Comparison of ENCODE assay signal across 7 mouse cellular contexts in the genomic region with DNA sequence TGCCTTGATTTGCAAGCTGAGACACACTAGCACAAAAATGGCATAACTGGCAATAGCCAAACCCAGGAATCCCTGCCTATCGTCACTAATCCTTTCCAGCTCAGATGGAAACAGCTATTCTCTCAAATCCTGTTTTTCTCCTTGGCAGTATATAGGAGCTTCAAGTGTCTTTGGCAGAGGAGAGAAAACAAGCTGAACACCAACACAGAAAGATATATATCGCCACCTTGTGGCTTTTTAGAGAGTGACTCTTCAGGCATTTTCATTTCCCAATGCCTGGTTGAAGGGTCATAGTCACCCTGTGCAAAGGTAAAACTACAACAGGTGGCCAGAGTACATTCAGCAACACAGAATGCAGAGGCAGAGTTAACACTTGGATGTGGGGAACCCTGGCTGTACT.
DNase-seq lines count a peak whose midpoint lies in the region; ATAC-seq and TF ChIP-seq lines count a peak whose summit lies in the region.

No protein-coding gene starts in this region.

- H3K4me2 ChIP-seq in hindbrain, embryonic 11.5 days (replicated peaks; ENCODE audit: low read depth, low read length), result no peak overlapping the region
- no peak overlapping the region for H3K4me2 ChIP-seq in hindbrain, embryonic 16.5 days (ENCODE audit: low read length)
- no peak overlapping the region for H3K4me2 ChIP-seq in midbrain, embryonic 14.5 days (ENCODE audit: low read length)
- no peak overlapping the region for H3K4me2 ChIP-seq in midbrain, embryonic 16.5 days (ENCODE audit: low read length)
- H3K4me2 ChIP-seq in stomach, postnatal 0 days (replicated peaks; ENCODE audit: low read depth), result no peak overlapping the region

- TF ChIP-seq EP300 in stomach, postnatal 0 days (optimal IDR thresholded peaks at IDR 0.05), result no peak

- ATAC-seq in hindbrain, embryonic 11.5 days (ENCODE audit: low FRiP score), result no peak
- ATAC-seq in hindbrain, embryonic 16.5 days, result no peak; the same call in 1 of the 2 replicates
- peak; percentile 40; the same call in 1 of the 2 replicates for ATAC-seq in midbrain, embryonic 14.5 days (ENCODE audit: low FRiP score, low TSS enrichment)
- ATAC-seq in midbrain, embryonic 16.5 days, result no peak
- ATAC-seq in stomach, postnatal 0 days (ENCODE audit: low FRiP score, low TSS enrichment), result no peak

- H3K36me3 ChIP-seq in hindbrain, embryonic 11.5 days (ENCODE audit: control insufficient read depth, insufficient read depth, low read length), result no peaks in the 10 kb centered on the region
- H3K36me3 ChIP-seq in hindbrain, embryonic 16.5 days (ENCODE audit: control insufficient read depth, insufficient read depth, low read length), result no peaks in the 10 kb centered on the region
- H3K36me3 ChIP-seq in midbrain, embryonic 14.5 days (ENCODE audit: control insufficient read depth, insufficient read depth, low read length), result no peaks in the 10 kb centered on the region
- no peaks in the 10 kb centered on the region for H3K36me3 ChIP-seq in midbrain, embryonic 16.5 days (ENCODE audit: control insufficient read depth, insufficient read depth, low read length)
- H3K36me3 ChIP-seq in stomach, postnatal 0 days (ENCODE audit: control insufficient read depth, insufficient read depth, low read length), result no peaks in the 10 kb centered on the region

- H3K4me3 ChIP-seq in hindbrain, embryonic 11.5 days (ENCODE audit: low read depth, low read length), result no peak overlapping the region
- no peak overlapping the region for H3K4me3 ChIP-seq in hindbrain, embryonic 16.5 days (ENCODE audit: low read length)
- no peak overlapping the region for H3K4me3 ChIP-seq in midbrain, embryonic 14.5 days (replicated peaks; ENCODE audit: low read depth, low read length)
- no peak overlapping the region for H3K4me3 ChIP-seq in midbrain, embryonic 16.5 days (ENCODE audit: low read depth, low read length)
- no peak overlapping the region for H3K4me3 ChIP-seq in cortical plate, adult 2 months (ENCODE audit: insufficient read depth, low read length)
- no peak overlapping the region for H3K4me3 ChIP-seq in stomach, postnatal 0 days (ENCODE audit: low read depth, low read length)

- TF ChIP-seq CTCF in cortical plate, adult 2 months (IDR thresholded peaks at IDR 0.05; ENCODE audit: extremely low read depth, insufficient read depth, low read length), result peak; percentile 18; the same call in 1 of the 2 replicates
- TF ChIP-seq CTCF in stomach, postnatal 0 days (IDR thresholded peaks at IDR 0.05; ENCODE audit: low read depth), result peak; percentile 71

- H3K4me1 ChIP-seq in hindbrain, embryonic 11.5 days (replicated peaks; ENCODE audit: control insufficient read depth, insufficient read depth, low read length), result no peaks in the 10 kb centered on the region
- H3K4me1 ChIP-seq in hindbrain, embryonic 16.5 days (ENCODE audit: control insufficient read depth, insufficient read depth, low read depth, low read length), result no peaks in the 10 kb centered on the region
- no peaks in the 10 kb centered on the region for H3K4me1 ChIP-seq in midbrain, embryonic 14.5 days (ENCODE audit: control insufficient read depth, insufficient read depth, low read length)
- H3K4me1 ChIP-seq in midbrain, embryonic 16.5 days (ENCODE audit: control insufficient read depth, insufficient read depth, low read length), result no peaks in the 10 kb centered on the region
- H3K4me1 ChIP-seq in cortical plate, adult 2 months (ENCODE audit: control insufficient read depth, insufficient read depth, low read length), result no peaks in the 10 kb centered on the region; the same call in 1 of the 2 replicates
- H3K4me1 ChIP-seq in stomach, postnatal 0 days (replicated peaks; ENCODE audit: control insufficient read depth, insufficient read depth), result no peaks in the 10 kb centered on the region

- no peaks in the 10 kb centered on the region for H3K27me3 ChIP-seq in hindbrain, embryonic 11.5 days (ENCODE audit: control insufficient read depth, insufficient read depth, low read length)
- H3K27me3 ChIP-seq in hindbrain, embryonic 16.5 days (replicated peaks; ENCODE audit: control insufficient read depth, insufficient read depth, low read length), result no peaks in the 10 kb centered on the region
- H3K27me3 ChIP-seq in midbrain, embryonic 14.5 days (ENCODE audit: control insufficient read depth, insufficient read depth, low read length), result no peaks in the 10 kb centered on the region
- no peaks in the 10 kb centered on the region for H3K27me3 ChIP-seq in midbrain, embryonic 16.5 days (ENCODE audit: control insufficient read depth, insufficient read depth, low read depth, low read length)
- no peaks in the 10 kb centered on the region for H3K27me3 ChIP-seq in stomach, postnatal 0 days (ENCODE audit: control insufficient read depth, insufficient read depth, low read length)

- H3K27ac ChIP-seq in hindbrain, embryonic 11.5 days (ENCODE audit: low read depth, low read length), result no peak overlapping the region
- no peak overlapping the region for H3K27ac ChIP-seq in hindbrain, embryonic 16.5 days (ENCODE audit: low read depth, low read length)
- no peak overlapping the region for H3K27ac ChIP-seq in midbrain, embryonic 14.5 days (replicated peaks; ENCODE audit: low read depth, low read length)
- no peak overlapping the region for H3K27ac ChIP-seq in midbrain, embryonic 16.5 days (ENCODE audit: low read length)
- no peak overlapping the region for H3K27ac ChIP-seq in cortical plate, adult 2 months (ENCODE audit: insufficient read depth, low read length)
- H3K27ac ChIP-seq in stomach, postnatal 0 days (replicated peaks), result no peak overlapping the region

- no peak overlapping the region for H3K9ac ChIP-seq in hindbrain, embryonic 11.5 days (ENCODE audit: low read depth, low read length)
- H3K9ac ChIP-seq in hindbrain, embryonic 16.5 days (ENCODE audit: low read depth, low read length), result no peak overlapping the region
- no peak overlapping the region for H3K9ac ChIP-seq in midbrain, embryonic 14.5 days (replicated peaks; ENCODE audit: low read length)
- no peak overlapping the region for H3K9ac ChIP-seq in midbrain, embryonic 16.5 days (ENCODE audit: low read depth, low read length)
- no peak overlapping the region for H3K9ac ChIP-seq in stomach, postnatal 0 days (ENCODE audit: low read length)

- H3K9me3 ChIP-seq in hindbrain, embryonic 11.5 days (ENCODE audit: control insufficient read depth, low read length), result no peaks in the 10 kb centered on the region
- no peaks in the 10 kb centered on the region for H3K9me3 ChIP-seq in hindbrain, embryonic 16.5 days (ENCODE audit: control insufficient read depth, low read length)
- H3K9me3 ChIP-seq in midbrain, embryonic 14.5 days (ENCODE audit: control insufficient read depth, low read length), result no peaks in the 10 kb centered on the region
- H3K9me3 ChIP-seq in midbrain, embryonic 16.5 days (replicated peaks; ENCODE audit: control insufficient read depth, low read length, poor library complexity, severe bottlenecking), result no peaks in the 10 kb centered on the region
- no peaks in the 10 kb centered on the region for H3K9me3 ChIP-seq in stomach, postnatal 0 days (ENCODE audit: control insufficient read depth, low read length)

- peak; percentile 10 for DNase-seq in hindbrain, embryonic 11.5 days (ENCODE audit: low spot score)
- DNase-seq in midbrain, embryonic 14.5 days, result peak; percentile 52
- no peak for DNase-seq in stomach, postnatal 0 days (ENCODE audit: low spot score)
- DNase-seq in testis, postnatal 10 days (ENCODE audit: low spot score), result no peak

- WGBS in hindbrain, embryonic 11.5 days, result 24% methylated on average over 2 of the region's 2 CpGs
- 14% methylated on average over 2 of the region's 2 CpGs for WGBS in hindbrain, embryonic 16.5 days
- WGBS in midbrain, embryonic 14.5 days, result 17% methylated on average over 2 of the region's 2 CpGs
- WGBS in midbrain, embryonic 16.5 days, result 5% methylated on average over 2 of the region's 2 CpGs
- 6% methylated on average over 2 of the region's 2 CpGs for WGBS in stomach, postnatal 0 days

- no peak for TF ChIP-seq POLR2A in cortical plate, adult 2 months (IDR thresholded peaks at IDR 0.05; ENCODE audit: extremely low read depth, insufficient read depth, low read length)

Comparison
In these comparisons a context has a peak if more than half of its experiments do, and no peak if none do; other contexts are left out.
1. DNase-seq: peak in hindbrain, embryonic 11.5 days (single experiment) and midbrain, embryonic 14.5 days (single experiment); none in stomach, postnatal 0 days (single experiment) and testis, postnatal 10 days (single experiment).